Mouse (Mus musculus) E14TG2a.4 (cell line): ENCODE data around the gene Myof.

Experiments used
- CTCF ChIP-seq: conservative IDR thresholded peaks from 2 replicates; pipeline ENCODE4 v1.5.1; 2014; ENCODE audit warnings: low read length
- NANOG ChIP-seq: IDR thresholded peaks from 2 replicates; pipeline ENCODE4 v1.6.1; 2014; ENCODE audit warnings: borderline replicate concordance, low read length, mixed read lengths

GRCm38 (mm10) chr19:38023603-38024002, 19.8 kb downstream of the Myof start:
- no peak for TF ChIP-seq CTCF
- TF ChIP-seq NANOG, result no peak
